Mouse (Mus musculus) bone marrow, adult 2 months (tissue): Measurements from ENCODE around the gene Gm27021.

Experiments used
- CTCF ChIP-seq: fragments of 200-500 bp; IDR thresholded peaks from 2 replicates; pipeline ENCODE4 v1.5.1; 2011; ENCODE audit warnings: low read length, control low read depth; ENCODE audit not compliant: control insufficient read depth, insufficient read depth
- POLR2A ChIP-seq: fragments of 200-500 bp; IDR thresholded peaks from 2 replicates; pipeline ENCODE4 v1.6.1; 2011; ENCODE audit warnings: low read depth, mild to moderate bottlenecking, control low read depth, low read length, borderline replicate concordance; ENCODE audit not compliant: control insufficient read depth

DNA sequence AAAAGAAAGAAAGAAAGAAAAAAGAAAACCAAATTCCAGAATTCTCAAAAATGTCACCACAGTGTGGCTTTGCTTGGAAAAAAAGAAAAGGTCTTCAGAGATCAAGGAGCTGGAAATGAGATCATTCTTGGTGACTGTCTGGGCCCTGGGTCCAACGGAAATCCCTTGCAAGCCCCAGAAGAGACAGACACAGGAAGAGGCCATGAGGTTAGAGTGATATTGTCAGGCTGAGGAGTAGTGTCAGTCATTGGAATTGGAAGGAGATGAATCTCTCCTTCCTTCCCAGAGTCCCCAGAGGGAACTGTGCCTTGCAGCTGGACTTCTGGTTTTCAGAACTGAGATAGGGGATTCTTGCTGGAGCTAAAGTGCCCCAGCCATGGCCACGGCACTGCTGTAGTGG lies 31.7 kb upstream of the Gm27021 start:
- TF ChIP-seq POLR2A (no peak), CTCF (no peak)
